23 mouse cellular contexts compared by ENCODE assay signal in genomic region chr1:63879570-63879969, GRCm38 (mm10).
"Had no signal": no experiment of that assay in that cellular context is flagged by ENCODE, and none has a peak within 500 bp of the region (broad histone marks: within the 10 kb centered on the region; RNA-seq: fewer than 3 reads in every experiment).

No protein-coding gene starts in this region.

- H3K36me3 ChIP-seq: heart, embryonic 13.5 days; heart, embryonic 15.5 days; hindbrain, embryonic 13.5 days; hindbrain, embryonic 15.5 days; kidney, embryonic 15.5 days; limb, embryonic 10.5 days; limb, embryonic 12.5 days had no signal

- H3K9me3 ChIP-seq: heart, embryonic 15.5 days; hindbrain, embryonic 13.5 days; hindbrain, embryonic 15.5 days; kidney, embryonic 15.5 days; limb, embryonic 10.5 days; limb, embryonic 12.5 days had no signal

- H3K4me2 ChIP-seq: heart, embryonic 11.5 days; heart, embryonic 13.5 days; heart, embryonic 15.5 days; hindbrain, embryonic 13.5 days; hindbrain, embryonic 15.5 days; kidney, embryonic 15.5 days; limb, embryonic 12.5 days had no signal

- H3K9ac ChIP-seq: heart, embryonic 13.5 days; heart, embryonic 15.5 days; hindbrain, embryonic 13.5 days; hindbrain, embryonic 15.5 days; kidney, embryonic 15.5 days; limb, embryonic 12.5 days had no signal

- H3K27ac ChIP-seq: gastrocnemius, adult 2 months; heart, adult 2 months; heart, embryonic 13.5 days; heart, embryonic 15.5 days; hindbrain, embryonic 13.5 days; hindbrain, embryonic 15.5 days; hindbrain, postnatal 0 days; kidney, embryonic 15.5 days; kidney, postnatal 0 days; left cerebral cortex, adult 2 months; limb, embryonic 10.5 days; limb, embryonic 12.5 days had no signal

- H3K27me3 ChIP-seq: heart, embryonic 13.5 days; heart, embryonic 15.5 days; hindbrain, embryonic 13.5 days; hindbrain, embryonic 15.5 days; kidney, embryonic 15.5 days; limb, embryonic 12.5 days had no signal

- H3K4me1 ChIP-seq: heart, embryonic 13.5 days; heart, embryonic 15.5 days; hindbrain, embryonic 13.5 days; hindbrain, embryonic 15.5 days; kidney, embryonic 15.5 days; limb, embryonic 10.5 days; limb, embryonic 12.5 days had no signal

- DNase-seq: gastrocnemius, adult 2 months; gastrocnemius, postnatal 10 days; gastrocnemius, postnatal 25 days; heart, adult 2 months; heart, postnatal 14 days; heart, postnatal 4 days; kidney, adult 11 months; kidney, adult 2 months; kidney, adult 9 months; kidney, postnatal 14 days; kidney, postnatal 36 days had no signal

- H3K4me3 ChIP-seq: gastrocnemius, adult 2 months; heart, adult 2 months; heart, embryonic 13.5 days; heart, embryonic 15.5 days; hindbrain, embryonic 13.5 days; hindbrain, embryonic 15.5 days; kidney, embryonic 15.5 days; left cerebral cortex, adult 2 months; limb, embryonic 10.5 days; limb, embryonic 12.5 days had no signal

- ATAC-seq: hindbrain, postnatal 0 days; intestine, embryonic 16.5 days had no signal
